Mouse (Mus musculus): ENCODE results near the gene Tmem110. TPM values are rescaled to one million over a fixed set of nuclear protein-coding genes. Genes with fewer than 3 reads are reported as not detected.

Tmem110 gene
- total and polyA plus RNA-seq, 2 experiments = 3.7 to 8.2 TPM

GRCm38 (mm10) chr14:30878958-30879571 is 53.7 kb downstream of the Tmem110 start, which contains the start of gene Mustn1:
Gene Mustn1 (plus strand): TSS chr14:30879200.
- no peak for DNase-seq (ENCODE audit: extremely low read depth, low read depth, low spot score)

GRCm38 (mm10) chr14:30879794-30880193 is 54.4 kb downstream of the Tmem110 start:
- TF ChIP-seq CTCF (IDR thresholded peaks at IDR 0.05; ENCODE audit: low read depth, low read length) = no peak
- no peaks in the 10 kb centered on the region for H3K27me3 ChIP-seq (ENCODE audit: control insufficient read depth, insufficient read depth, low read length)
- H3K79me2 ChIP-seq (ENCODE audit: control insufficient read depth, insufficient read depth, low read length) = no peaks in the 10 kb centered on the region
- no peak for DNase-seq (ENCODE audit: extremely low read depth, low read depth, low spot score)
- H3K4me1 ChIP-seq (ENCODE audit: control insufficient read depth, insufficient read depth, low read length) = peaks cover 11% of the 10 kb centered on the region
- no peak overlapping the region; the same call in 1 of the 2 replicates for H3K9ac ChIP-seq (ENCODE audit: low read depth, low read length)
- 80% methylated on average over 9 of the region's 9 CpGs for WGBS
- no peaks in the 10 kb centered on the region for H3K36me3 ChIP-seq (ENCODE audit: control insufficient read depth, insufficient read depth, low read length)
- no peak overlapping the region for H3K27ac ChIP-seq (replicated peaks; ENCODE audit: insufficient read depth, low read depth, low read length)
- H3K4me3 ChIP-seq (ENCODE audit: insufficient read depth, low read depth, low read length) = peak overlapping the region; percentile 15; the same call in 1 of the 2 replicates

More at GRCm38 (mm10) chr14:30878958-30879571, 53.7 kb downstream of the Tmem110 start, which contains the start of gene Mustn1:
- Histone ChIP-seq H3K27ac (replicated peaks; ENCODE audit: insufficient read depth, low read depth, low read length) (peak within 1 kb of the TSS; percentile 5; the same call in 1 of the 2 replicates), H3K79me2 (ENCODE audit: control insufficient read depth, insufficient read depth, low read length) (no peaks in the 10 kb centered on the region), H3K4me1 (ENCODE audit: control insufficient read depth, insufficient read depth, low read length) (peaks cover 16% of the 10 kb centered on the region), H3K36me3 (ENCODE audit: control insufficient read depth, insufficient read depth, low read length) (no peaks in the 10 kb centered on the region), H3K4me3 (ENCODE audit: insufficient read depth, low read depth, low read length) (peak within 1 kb of the TSS; percentile 15), H3K9ac (ENCODE audit: low read depth, low read length) (no peak within 1 kb of the TSS; the same call in 1 of the 2 replicates), H3K27me3 (ENCODE audit: control insufficient read depth, insufficient read depth, low read length) (no peaks in the 10 kb centered on the region)
- 73% methylated on average over 11 of the region's 11 CpGs for WGBS
- TF ChIP-seq POLR2A (IDR thresholded peaks at IDR 0.05; ENCODE audit: extremely low read depth, insufficient read depth, low read length) = no peak
- no peak for TF ChIP-seq CTCF (IDR thresholded peaks at IDR 0.05; ENCODE audit: low read depth, low read length)

- Histone ChIP-seq H3K27me3 (ENCODE audit: control insufficient read depth, insufficient read depth, low read length) (no peaks in the 10 kb centered on the region), H3K4me1 (ENCODE audit: control insufficient read depth, insufficient read depth, low read length) (peaks cover 9% of the 10 kb centered on the region), H3K36me3 (ENCODE audit: control insufficient read depth, insufficient read depth, low read length) (no peaks in the 10 kb centered on the region), H3K9ac (ENCODE audit: low read depth, low read length) (no peak overlapping the region), H3K79me2 (ENCODE audit: control insufficient read depth, insufficient read depth, low read length) (no peaks in the 10 kb centered on the region), H3K4me3 (ENCODE audit: insufficient read depth, low read depth, low read length) (no peak overlapping the region), H3K27ac (replicated peaks; ENCODE audit: insufficient read depth, low read depth, low read length) (no peak overlapping the region)
- TF ChIP-seq CTCF (IDR thresholded peaks at IDR 0.05; ENCODE audit: low read depth, low read length) (no peak), POLR2A (IDR thresholded peaks at IDR 0.05; ENCODE audit: extremely low read depth, insufficient read depth, low read length) (no peak)
- DNase-seq (ENCODE audit: extremely low read depth, low read depth, low spot score) = no peak
- 77% methylated on average over 8 of the region's 8 CpGs for WGBS
Measured at GRCm38 (mm10) chr14:30880251-30880650, 54.9 kb downstream of the Tmem110 start.

- WGBS = 65% methylated on average over 17 of the region's 17 CpGs
- H3K79me2 ChIP-seq (ENCODE audit: control insufficient read depth, insufficient read depth, low read length) = no peaks in the 10 kb centered on the region
- no peak overlapping the region for H3K4me3 ChIP-seq (ENCODE audit: insufficient read depth, low read depth, low read length)
- H3K27me3 ChIP-seq (ENCODE audit: control insufficient read depth, insufficient read depth, low read length) = no peaks in the 10 kb centered on the region
- H3K4me1 ChIP-seq (ENCODE audit: control insufficient read depth, insufficient read depth, low read length) = peaks cover 10% of the 10 kb centered on the region
- no peak overlapping the region for H3K27ac ChIP-seq (replicated peaks; ENCODE audit: insufficient read depth, low read depth, low read length)
- peak; percentile 62 for DNase-seq (ENCODE audit: extremely low read depth, low read depth, low spot score)
- no peaks in the 10 kb centered on the region for H3K36me3 ChIP-seq (ENCODE audit: control insufficient read depth, insufficient read depth, low read length)
- H3K9ac ChIP-seq (ENCODE audit: low read depth, low read length) = no peak overlapping the region
- peak; percentile 67; the same call in 1 of the 2 replicates for TF ChIP-seq CTCF (IDR thresholded peaks at IDR 0.05; ENCODE audit: low read depth, low read length)
- TF ChIP-seq POLR2A (IDR thresholded peaks at IDR 0.05; ENCODE audit: extremely low read depth, insufficient read depth, low read length) = no peak
Measured at GRCm38 (mm10) chr14:30880811-30881717, 55.7 kb downstream of the Tmem110 start.

GRCm38 (mm10) chr14:30881718-30882108 is 56.3 kb downstream of the Tmem110 start:
- Histone ChIP-seq H3K4me3 (ENCODE audit: insufficient read depth, low read depth, low read length) (no peak overlapping the region), H3K27me3 (ENCODE audit: control insufficient read depth, insufficient read depth, low read length) (no peaks in the 10 kb centered on the region), H3K9ac (ENCODE audit: low read depth, low read length) (no peak overlapping the region), H3K36me3 (ENCODE audit: control insufficient read depth, insufficient read depth, low read length) (no peaks in the 10 kb centered on the region), H3K79me2 (ENCODE audit: control insufficient read depth, insufficient read depth, low read length) (no peaks in the 10 kb centered on the region; the same call in 1 of the 2 replicates), H3K4me1 (ENCODE audit: control insufficient read depth, insufficient read depth, low read length) (peaks cover 7% of the 10 kb centered on the region), H3K27ac (replicated peaks; ENCODE audit: insufficient read depth, low read depth, low read length) (no peak overlapping the region)
- 91% methylated on average over 3 of the region's 3 CpGs for WGBS
- no peak for DNase-seq (ENCODE audit: extremely low read depth, low read depth, low spot score)
- TF ChIP-seq POLR2A (IDR thresholded peaks at IDR 0.05; ENCODE audit: extremely low read depth, insufficient read depth, low read length) (no peak), CTCF (IDR thresholded peaks at IDR 0.05; ENCODE audit: low read depth, low read length) (no peak)

All from liver, adult 2 months (tissue).